Mouse (Mus musculus): Measurements from ENCODE around the gene Syn3.
"Not testable (repeated sequence)": the region's sequence is repeated elsewhere in the genome, so short reads cannot be mapped to it uniquely, and the experiment has no call there.

The Syn3 gene

GRCm38 (mm10) chr10:86418931-86419330 lies 79.8 kb downstream of the Syn3 start:
- no peak for DNase-seq (ENCODE audit: extremely low read depth, low read depth, low spot score)

GRCm38 (mm10) chr10:86418345-86418744 lies 80.4 kb downstream of the Syn3 start:
- DNase-seq (ENCODE audit: extremely low read depth, low read depth, low spot score): no peak

- DNase-seq (ENCODE audit: extremely low read depth, low read depth, low spot score): no peak
Observed at GRCm38 (mm10) chr10:86416806-86417205, 81.9 kb downstream of the Syn3 start.

GRCm38 (mm10) chr10:86410868-86411267 lies 87.8 kb downstream of the Syn3 start:
- no peak for DNase-seq (ENCODE audit: extremely low read depth, low read depth, low spot score)

- DNase-seq (ENCODE audit: extremely low read depth, low read depth, low spot score): no peak
Observed at GRCm38 (mm10) chr10:86406952-86407351, 91.7 kb downstream of the Syn3 start.

GRCm38 (mm10) chr10:86398347-86398720 lies 100.4 kb downstream of the Syn3 start:
- no peak for DNase-seq (ENCODE audit: extremely low read depth, low read depth, low spot score)

- peak; percentile 21 for DNase-seq (ENCODE audit: extremely low read depth, low read depth, low spot score)
Observed at GRCm38 (mm10) chr10:86397577-86398346, 100.9 kb downstream of the Syn3 start.

GRCm38 (mm10) chr10:86392399-86392798 lies 106.3 kb downstream of the Syn3 start:
- no peak for DNase-seq (ENCODE audit: extremely low read depth, low read depth, low spot score)

- no peak for DNase-seq (ENCODE audit: extremely low read depth, low read depth, low spot score)
Observed at GRCm38 (mm10) chr10:86389913-86390312, 108.8 kb downstream of the Syn3 start.

GRCm38 (mm10) chr10:86389357-86389756 lies 109.3 kb downstream of the Syn3 start:
- no peak for DNase-seq (ENCODE audit: extremely low read depth, low read depth, low spot score)

- DNase-seq (ENCODE audit: extremely low read depth, low read depth, low spot score): no peak
Observed at GRCm38 (mm10) chr10:86388803-86389202, 109.9 kb downstream of the Syn3 start.

- DNase-seq (ENCODE audit: extremely low read depth, low read depth, low spot score): no peak
Observed at GRCm38 (mm10) chr10:86387821-86388440, 110.8 kb downstream of the Syn3 start.

- DNase-seq (ENCODE audit: extremely low read depth, low read depth, low spot score): no peak
Observed at GRCm38 (mm10) chr10:86386232-86386631, 112.5 kb downstream of the Syn3 start.

GRCm38 (mm10) chr10:86385656-86386055 lies 113.0 kb downstream of the Syn3 start:
- DNase-seq (ENCODE audit: extremely low read depth, low read depth, low spot score): no peak

GRCm38 (mm10) chr10:86384655-86385054 lies 114.0 kb downstream of the Syn3 start:
- no peak for DNase-seq (ENCODE audit: extremely low read depth, low read depth, low spot score)

- DNase-seq (ENCODE audit: extremely low read depth, low read depth, low spot score): no peak
Observed at GRCm38 (mm10) chr10:86381922-86382260, 116.8 kb downstream of the Syn3 start.

- no peak for DNase-seq (ENCODE audit: extremely low read depth, low read depth, low spot score)
Observed at GRCm38 (mm10) chr10:86381150-86381921, 117.4 kb downstream of the Syn3 start.

GRCm38 (mm10) chr10:86380626-86381025 lies 118.1 kb downstream of the Syn3 start:
- no peak for DNase-seq (ENCODE audit: extremely low read depth, low read depth, low spot score)

- DNase-seq (ENCODE audit: extremely low read depth, low read depth, low spot score): not testable (repeated sequence)
Observed at GRCm38 (mm10) chr10:86378803-86379202, 119.9 kb downstream of the Syn3 start.

GRCm38 (mm10) chr10:86376392-86377185 lies 122.1 kb downstream of the Syn3 start:
- no peak for DNase-seq (ENCODE audit: extremely low read depth, low read depth, low spot score)

- no peak for DNase-seq (ENCODE audit: extremely low read depth, low read depth, low spot score)
Observed at GRCm38 (mm10) chr10:86375903-86376302, 122.8 kb downstream of the Syn3 start.
